ENCODE assay signal across 7 mouse cellular contexts in the genomic region with DNA sequence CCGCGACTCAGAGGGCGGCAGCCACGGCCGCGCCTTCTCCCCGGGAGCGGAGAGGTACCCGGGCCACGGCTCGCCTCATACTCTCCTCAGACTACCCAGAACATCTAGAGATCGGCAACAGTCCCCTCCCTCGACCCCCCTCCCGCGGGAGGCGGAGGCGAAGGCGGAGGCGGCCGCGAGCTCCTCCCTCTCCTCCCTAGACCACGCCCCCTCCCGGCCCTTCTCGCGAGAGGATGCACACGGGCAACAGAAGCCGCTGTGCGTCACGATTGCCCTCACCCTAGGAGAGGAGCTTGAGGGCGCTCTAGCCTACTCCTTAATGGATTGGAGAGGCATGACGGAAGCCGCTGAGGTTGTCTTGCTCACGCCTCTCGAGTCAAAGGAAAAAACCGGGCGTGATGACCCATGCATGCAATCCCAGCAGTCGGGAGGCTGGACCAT. TPM values are rescaled to one million over a fixed set of nuclear protein-coding genes. Genes with fewer than 3 reads are reported as not detected.
DNase-seq lines count a peak whose midpoint lies in the region; ATAC-seq lines count a peak whose summit lies in the region.

Gene Dcaf6 (minus strand): TSS at position 116 of the 441 bp plus-strand sequence.
Gene Mpc2 (plus strand): TSS at position 278 of the 441 bp plus-strand sequence.

- intact Hi-C loops in left cerebral cortex, postnatal 36 days (cut with DNase I): loop anchor here (2.0 to 5.0 kb wide), 2 partner anchors 182 to 224 kb away; partner anchors contain the start of gene Tiprl

- under 1% methylated on average over 31 of the region's 37 CpGs for WGBS in intestine, embryonic 16.5 days
- WGBS in midbrain, embryonic 11.5 days: 0% methylated on average over 32 of the region's 37 CpGs

- peak within 1 kb of the TSS; percentile 91 for H3K9ac ChIP-seq in intestine, embryonic 16.5 days (ENCODE audit: low read depth, low read length)
- peak within 1 kb of the TSS; percentile 80 for H3K9ac ChIP-seq in midbrain, embryonic 11.5 days (ENCODE audit: low read length)

- no peaks in the 10 kb centered on the region for H3K9me3 ChIP-seq in intestine, embryonic 16.5 days (ENCODE audit: control insufficient read depth, low read length)
- H3K9me3 ChIP-seq in midbrain, embryonic 11.5 days (ENCODE audit: control insufficient read depth, low read length): no peaks in the 10 kb centered on the region

- H3K4me1 ChIP-seq in intestine, embryonic 16.5 days (ENCODE audit: control insufficient read depth, insufficient read depth, low read length): peaks cover 3% of the 10 kb centered on the region; the same call in 1 of the 2 replicates
- peaks cover 7% of the 10 kb centered on the region; the same call in 1 of the 2 replicates for H3K4me1 ChIP-seq in midbrain, embryonic 11.5 days (ENCODE audit: control insufficient read depth, insufficient read depth, low read length)

- peak within 1 kb of the TSS; percentile 98 for H3K27ac ChIP-seq in intestine, embryonic 16.5 days (ENCODE audit: low read length)
- H3K27ac ChIP-seq in midbrain, embryonic 11.5 days (ENCODE audit: low read depth, low read length): peak within 1 kb of the TSS; percentile 74

- no peaks in the 10 kb centered on the region for H3K27me3 ChIP-seq in intestine, embryonic 16.5 days (replicated peaks; ENCODE audit: control insufficient read depth, insufficient read depth, low read length)
- no peaks in the 10 kb centered on the region for H3K27me3 ChIP-seq in midbrain, embryonic 11.5 days (ENCODE audit: control insufficient read depth, insufficient read depth, low read length)

- ATAC-seq in intestine, embryonic 16.5 days: peak; percentile 92
- peak; percentile 91 for ATAC-seq in midbrain, embryonic 11.5 days (ENCODE audit: low FRiP score)

- H3K4me2 ChIP-seq in intestine, embryonic 16.5 days (ENCODE audit: low read depth, low read length): peak within 1 kb of the TSS; percentile 84
- peak within 1 kb of the TSS; percentile 95 for H3K4me2 ChIP-seq in midbrain, embryonic 11.5 days

- no peaks in the 10 kb centered on the region for H3K36me3 ChIP-seq in intestine, embryonic 16.5 days (ENCODE audit: control insufficient read depth, insufficient read depth, low read length)
- H3K36me3 ChIP-seq in midbrain, embryonic 11.5 days (ENCODE audit: control insufficient read depth, insufficient read depth, low read length): no peaks in the 10 kb centered on the region

- DNase-seq in adrenal gland, adult 8-10 months: peak; percentile 99
- DNase-seq in embryo, embryonic 9.5 days (ENCODE audit: extremely low spot score): peak; percentile 100
- DNase-seq in gastrocnemius, postnatal 4 days (ENCODE audit: low spot score in 2 of 2): peak; percentile 100
- peak; percentile 100 for DNase-seq in left cerebral cortex, postnatal 36 days (ENCODE audit: low spot score in 2 of 2)
- DNase-seq in midbrain, embryonic 11.5 days (ENCODE audit: low spot score, missing footprints): peak; percentile 100
- DNase-seq in skeletal muscle tissue, adult 2 months (ENCODE audit: low read depth, low spot score): peak; percentile 99

- peak within 1 kb of the TSS; percentile 92 for H3K4me3 ChIP-seq in intestine, embryonic 16.5 days (ENCODE audit: low read length)
- H3K4me3 ChIP-seq in midbrain, embryonic 11.5 days (ENCODE audit: low read depth, low read length): peak within 1 kb of the TSS; percentile 95

RNA-seq across cellular contexts. Expression of gene Dcaf6, which starts in this region (rescaled TPM):
- 10 to 100 TPM; 28.5 to 40.5 (median 34.5) TPM for total RNA-seq in adrenal gland, adult 8-10 months (2022)
- 100 to 1,000 TPM in 1 of 2 experiments, 10 to 100 TPM in 1; 89.2 to 104 TPM for total RNA-seq in gastrocnemius, postnatal 4 days (2021)
- polyA plus RNA-seq in intestine, embryonic 16.5 days (2015; fragmentation: Nextera tagmentation; extraction: Ambion mirVana): 10.1 and 10.7 TPM in 2 replicates
- total RNA-seq in left cerebral cortex, postnatal 36 days (2021): 10 to 100 TPM; 86.2 to 90.2 TPM
- polyA plus RNA-seq in midbrain, embryonic 11.5 days (2014; fragmentation: Nextera tagmentation; extraction: Ambion mirVana): 9.8 and 10.5 TPM in 2 replicates

RNA-seq across cellular contexts. Expression of gene Mpc2, which starts in this region (rescaled TPM):
- 100 to 1,000 TPM; 136 to 174 (median 148) TPM for total RNA-seq in adrenal gland, adult 8-10 months (2022)
- total RNA-seq in gastrocnemius, postnatal 4 days (2021): 100 to 1,000 TPM; 122 to 136 TPM
- 154 and 156 TPM in 2 replicates for polyA plus RNA-seq in intestine, embryonic 16.5 days (2015; fragmentation: Nextera tagmentation; extraction: Ambion mirVana)
- total RNA-seq in left cerebral cortex, postnatal 36 days (2021): 100 to 1,000 TPM; 115 to 120 TPM
- polyA plus RNA-seq in midbrain, embryonic 11.5 days (2014; fragmentation: Nextera tagmentation; extraction: Ambion mirVana): 123 and 128 TPM in 2 replicates

Comparison
In these comparisons a context has a peak if more than half of its experiments do, and no peak if none do; other contexts are left out.
1. Peak in every context shown above with its lines: DNase-seq, ATAC-seq, H3K4me3 ChIP-seq and H3K27ac ChIP-seq.